Mouse (Mus musculus) retina, postnatal 1 day (tissue): ENCODE data around the gene Il17re.

Source experiments
- DNase-seq: peaks from one replicate; pipeline ENCODE4 v3.0.0-alpha.2; 2012

Gene Il17re

GRCm38 (mm10) chr6:113444207-113444965, 13.9 kb upstream of the Il17re start:
- no peak for DNase-seq

- no peak for DNase-seq
These were observed 10.6 kb upstream of the Il17re start for GRCm38 (mm10) chr6:113447639-113448038.

GRCm38 (mm10) chr6:113451839-113452238, 6.4 kb upstream of the Il17re start:
- DNase-seq = no peak

- no peak for DNase-seq
These were observed 3.3 kb upstream of the Il17re start for GRCm38 (mm10) chr6:113455007-113455406.

GRCm38 (mm10) chr6:113458635-113459034, 351 bp downstream of the Il17re start:
- no peak for DNase-seq

- no peak for DNase-seq
These were observed 5.8 kb downstream of the Il17re start for GRCm38 (mm10) chr6:113464040-113464439.

- DNase-seq = peak; percentile 78
These were observed 7.3 kb downstream of the Il17re start for GRCm38 (mm10) chr6:113465602-113466001.

- DNase-seq = no peak
These were observed 10.2 kb downstream of the Il17re start for GRCm38 (mm10) chr6:113468512-113468911.

- DNase-seq = peak; percentile 84
These were observed 10.7 kb downstream of the Il17re start for GRCm38 (mm10) chr6:113469021-113469420.

GRCm38 (mm10) chr6:113469432-113469831, 11.1 kb downstream of the Il17re start:
- DNase-seq = peak; percentile 91

- DNase-seq = peak; percentile 39
These were observed 13.1 kb downstream of the Il17re start, which contains the start of gene Il17rc for GRCm38 (mm10) chr6:113471297-113471936. TSS of gene Il17rc (plus strand) at chr6:113471427.

- no peak for DNase-seq
These were observed 13.8 kb downstream of the Il17re start for GRCm38 (mm10) chr6:113472061-113472460.

- no peak for DNase-seq
These were observed 15.0 kb downstream of the Il17re start for GRCm38 (mm10) chr6:113473246-113473645.

GRCm38 (mm10) chr6:113473715-113474114, 15.4 kb downstream of the Il17re start:
- no peak for DNase-seq

GRCm38 (mm10) chr6:113477353-113477752, 19.1 kb downstream of the Il17re start:
- DNase-seq = no peak

GRCm38 (mm10) chr6:113478906-113479305, 20.6 kb downstream of the Il17re start:
- no peak for DNase-seq

- DNase-seq = no peak
These were observed 22.5 kb downstream of the Il17re start for GRCm38 (mm10) chr6:113480555-113481373.

- no peak for DNase-seq
These were observed 24.3 kb downstream of the Il17re start for GRCm38 (mm10) chr6:113482477-113483099.

- peak; percentile 97 for DNase-seq
These were observed 24.9 kb downstream of the Il17re start, which contains the start of gene Creld1 for GRCm38 (mm10) chr6:113483100-113483615. TSS of gene Creld1 (plus strand) at chr6:113483297.

- peak; percentile 66 for DNase-seq
These were observed 25.4 kb downstream of the Il17re start for GRCm38 (mm10) chr6:113483729-113484128.

- DNase-seq = no peak
These were observed 28.9 kb downstream of the Il17re start for GRCm38 (mm10) chr6:113487125-113487576.

GRCm38 (mm10) chr6:113489410-113489809, 31.1 kb downstream of the Il17re start:
- DNase-seq = no peak
